Mouse (Mus musculus) neural tube, embryonic 10.5 days (tissue): ENCODE measurements at regions not wholly inside any gene's neighbourhood (a gene's known extent, or its start where the extent isn't known, plus 50 kb on each side); places are given as distances from the start of the nearest gene placed in this dataset.

Source experiments
- DNase-seq: peaks from one replicate; pipeline ENCODE4 v3.0.0-alpha.2; 2017; ENCODE audit warnings: low spot score; ENCODE audit errors: extremely low spot score

GRCm38 (mm10) chr3:102386091-102386490, 83.6 kb upstream of the Ngf start:
- no peak for DNase-seq

GRCm38 (mm10) chr3:102384596-102384995, 85.1 kb upstream of the Ngf start:
- no peak for DNase-seq

GRCm38 (mm10) chr3:102383671-102384070, 86.0 kb upstream of the Ngf start:
- DNase-seq = no peak

GRCm38 (mm10) chr3:102381683-102382082, 88.0 kb upstream of the Ngf start:
- DNase-seq = no peak

- DNase-seq = no peak
These were observed 95.2 kb upstream of the Ngf start for GRCm38 (mm10) chr3:102374381-102375060.

- no peak for DNase-seq
These were observed 97.4 kb upstream of the Ngf start for GRCm38 (mm10) chr3:102372205-102372899.

- DNase-seq = no peak
These were observed 103.5 kb upstream of the Ngf start for GRCm38 (mm10) chr3:102366188-102366587.

- no peak for DNase-seq
These were observed 105.3 kb upstream of the Ngf start for GRCm38 (mm10) chr3:102364326-102364935.

GRCm38 (mm10) chr3:102360732-102361280, 108.9 kb upstream of the Ngf start:
- DNase-seq = no peak

GRCm38 (mm10) chr3:102358801-102359200, 110.9 kb upstream of the Ngf start:
- DNase-seq = no peak

- DNase-seq = no peak
These were observed 112.6 kb upstream of the Ngf start for GRCm38 (mm10) chr3:102357062-102357610.

- DNase-seq = no peak
These were observed 114.4 kb upstream of the Ngf start for GRCm38 (mm10) chr3:102355352-102355751.

- DNase-seq = no peak
These were observed 114.9 kb upstream of the Ngf start for GRCm38 (mm10) chr3:102354771-102355170.

- peak; percentile 37 for DNase-seq
These were observed 116.3 kb upstream of the Ngf start for GRCm38 (mm10) chr3:102353277-102353900.

- DNase-seq = no peak
These were observed 123.6 kb upstream of the Ngf start for GRCm38 (mm10) chr3:102346077-102346476.

- no peak for DNase-seq
These were observed 124.4 kb upstream of the Ngf start for GRCm38 (mm10) chr3:102345291-102345690.

GRCm38 (mm10) chr3:102340731-102341130, 129.0 kb upstream of the Ngf start:
- no peak for DNase-seq

GRCm38 (mm10) chr3:102337881-102338280, 131.8 kb upstream of the Ngf start:
- no peak for DNase-seq

GRCm38 (mm10) chr3:102336184-102336583, 131.7 kb upstream of the Vangl1 start:
- DNase-seq = no peak

GRCm38 (mm10) chr3:102335146-102335545, 130.7 kb upstream of the Vangl1 start:
- DNase-seq = peak; percentile 48

GRCm38 (mm10) chr3:102332221-102332620, 127.7 kb upstream of the Vangl1 start:
- DNase-seq = no peak
